Mouse (Mus musculus) layer of hippocampus, adult 8-10 months (tissue): ENCODE measurements at regions not wholly inside any gene's neighbourhood (a gene's known extent, or its start where the extent isn't known, plus 50 kb on each side); places are given as distances from the start of the nearest gene placed in this dataset.
"Not testable (repeated sequence)": the region's sequence is repeated elsewhere in the genome, so short reads cannot be mapped to it uniquely, and the experiment has no call there.

Experiments used
- DNase-seq, 2 experiments: peaks; one replicate each; pipeline ENCODE4 v3.0.0; 2022; ENCODE audit warnings: low spot score in 2 of 2

DNA sequence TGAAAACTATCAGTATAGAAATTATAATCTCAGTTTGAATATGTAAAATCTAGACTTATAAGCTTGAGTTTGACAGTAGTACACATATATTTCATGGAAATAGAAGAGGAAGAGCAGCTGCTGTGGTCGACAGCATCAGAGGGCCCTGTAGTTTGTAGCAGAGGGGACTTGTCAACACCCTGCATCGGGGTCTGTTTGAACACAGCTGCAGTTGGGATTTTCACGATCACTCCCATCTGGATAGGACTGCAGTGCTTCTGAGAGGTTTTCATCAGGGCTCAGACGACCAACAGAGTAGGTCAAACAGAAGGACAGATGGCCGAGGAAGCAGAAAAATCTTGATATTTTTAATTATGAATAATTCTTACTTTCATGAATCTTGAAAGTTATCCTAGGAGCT is 523.8 kb downstream of the Tpm3-rs7 start:
- no peak for DNase-seq

- not testable (repeated sequence) for DNase-seq
Measured at GRCm38 (mm10) chr14:113847836-113848235, 533.4 kb downstream of the Tpm3-rs7 start.

GRCm38 (mm10) chr14:113852988-113853387 is 538.6 kb downstream of the Tpm3-rs7 start:
- no peak for DNase-seq

DNA sequence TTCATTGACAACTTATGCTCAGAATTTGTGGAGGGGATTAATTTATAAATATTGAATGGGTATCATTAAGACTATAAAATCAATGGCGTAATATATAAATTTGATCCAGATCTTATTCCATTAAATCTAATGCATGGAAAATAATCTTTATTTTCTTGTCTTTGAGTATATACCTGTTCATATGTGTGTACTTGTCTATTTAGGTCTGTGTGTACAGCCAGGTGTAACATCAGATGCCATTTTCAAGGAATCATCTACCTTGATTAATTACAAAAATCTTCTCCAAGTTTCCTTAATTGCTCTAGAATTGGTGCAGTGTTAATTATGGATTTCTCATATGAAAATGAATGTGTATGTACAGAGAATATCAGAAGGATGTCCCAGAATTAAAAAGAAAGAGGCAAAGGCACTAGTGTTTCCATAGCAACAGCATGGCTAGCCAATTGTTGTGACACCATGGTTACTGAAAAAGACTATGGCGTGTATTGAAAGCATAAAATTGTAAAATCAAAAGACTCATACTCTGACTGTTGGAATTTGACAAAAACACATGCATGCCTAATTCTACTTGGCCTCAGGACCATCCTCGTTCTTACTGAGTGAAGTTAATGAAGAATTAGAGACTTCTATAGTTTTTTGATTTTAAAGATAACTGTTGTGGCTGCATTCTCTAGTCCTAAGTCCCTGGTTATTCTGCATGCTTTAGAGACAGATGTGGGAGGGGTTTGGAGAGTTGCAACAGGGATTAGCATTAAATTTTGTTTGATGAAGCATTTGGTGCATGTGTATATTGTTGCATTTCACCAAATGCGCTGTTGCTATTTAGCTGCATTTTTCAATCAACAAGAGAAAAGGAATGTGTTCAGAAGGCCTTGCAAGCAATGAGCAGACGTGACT is 553.0 kb downstream of the Tpm3-rs7 start:
- peak in 1 of 2 experiments; percentile 10 for DNase-seq

DNA sequence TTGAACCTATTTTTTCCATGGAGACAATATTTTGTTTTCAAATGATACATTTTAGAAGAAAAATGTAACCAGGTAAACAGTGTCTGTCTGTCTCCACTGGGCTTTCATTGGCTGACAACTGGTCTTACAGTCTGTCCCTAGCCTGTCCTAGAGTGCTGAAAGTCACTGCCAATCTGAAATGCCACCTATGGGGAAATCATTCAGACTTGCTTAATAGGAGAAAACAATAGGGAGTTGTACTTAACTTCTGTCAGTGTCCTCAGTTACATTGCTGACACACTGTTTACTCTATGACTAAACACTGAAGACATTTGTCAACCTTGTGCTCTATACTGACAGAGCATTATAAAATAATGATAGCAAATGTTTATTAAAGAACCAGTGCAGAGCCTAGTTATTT is 569.2 kb downstream of the Tpm3-rs7 start:
- no peak for DNase-seq

GRCm38 (mm10) chr14:113886925-113887871 is 572.8 kb downstream of the Tpm3-rs7 start:
- no peak for DNase-seq

- DNase-seq: no peak
Measured at GRCm38 (mm10) chr14:113930779-113931178, 616.4 kb downstream of the Tpm3-rs7 start.

DNA sequence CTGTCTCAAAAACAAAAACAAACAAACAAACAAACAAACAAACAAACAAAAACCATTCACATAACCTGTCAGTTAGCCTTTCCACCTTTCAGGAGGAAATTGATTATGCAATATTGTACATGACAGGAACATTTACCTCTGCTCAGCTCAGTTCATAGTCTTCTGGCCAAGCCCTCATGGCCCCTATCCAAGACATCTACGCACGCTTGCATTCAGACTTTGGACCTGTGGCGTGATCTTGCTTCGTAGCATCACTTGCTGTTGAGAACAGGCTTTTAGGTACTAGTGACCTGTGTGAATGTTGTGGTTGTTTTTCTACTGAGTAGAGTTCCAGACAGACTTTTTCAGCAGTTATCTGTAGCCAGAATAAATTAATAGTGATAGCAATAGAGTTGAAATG is 619.4 kb downstream of the Tpm3-rs7 start:
- no peak for DNase-seq
